Mouse (Mus musculus) frontal cortex, postnatal 10 days (tissue): Measurements from ENCODE around the gene BC037034.
A peak's percentile ranks its signal among the peaks of the same experiment; 100 is the strongest.

Experiments used
- DNase-seq, 2 experiments: peaks; one replicate each; pipeline ENCODE4 v3.0.0; 2022; ENCODE audit warnings: low spot score in 2 of 2, mixed read lengths in 1 of 2

The BC037034 gene

GRCm38 (mm10) chr5:138262001-138262400 lies 1.8 kb downstream of the BC037034 start:
- DNase-seq, result no peak

- no peak for DNase-seq
Observed at GRCm38 (mm10) chr5:138260834-138261233, 3.0 kb downstream of the BC037034 start.

GRCm38 (mm10) chr5:138260051-138260450 lies 3.8 kb downstream of the BC037034 start:
- DNase-seq, result no peak

GRCm38 (mm10) chr5:138258993-138259392 lies 4.8 kb downstream of the BC037034 start:
- DNase-seq, result no peak

GRCm38 (mm10) chr5:138258542-138258941 lies 5.3 kb downstream of the BC037034 start:
- no peak for DNase-seq

GRCm38 (mm10) chr5:138258078-138258477 lies 5.8 kb downstream of the BC037034 start:
- no peak for DNase-seq

- DNase-seq, result no peak
Observed at GRCm38 (mm10) chr5:138257585-138257978, 6.3 kb downstream of the BC037034 start.

- no peak for DNase-seq
Observed at GRCm38 (mm10) chr5:138256966-138257584, 6.8 kb downstream of the BC037034 start.

- DNase-seq, result no peak
Observed at GRCm38 (mm10) chr5:138256094-138256467, 7.8 kb downstream of the BC037034 start.

- DNase-seq, result peak; percentile 93 to 96
Observed at GRCm38 (mm10) chr5:138255353-138256093, 8.3 kb downstream of the BC037034 start, which contains the start of gene Lamtor4. Lamtor4 (plus strand) TSS chr5:138255482.

GRCm38 (mm10) chr5:138253061-138253460 lies 10.8 kb downstream of the BC037034 start:
- DNase-seq, result no peak

GRCm38 (mm10) chr5:138251144-138251543 lies 12.7 kb downstream of the BC037034 start:
- DNase-seq, result no peak

- no peak for DNase-seq
Observed at GRCm38 (mm10) chr5:138241511-138241910, 22.3 kb downstream of the BC037034 start.

GRCm38 (mm10) chr5:138234224-138234623 lies 29.6 kb downstream of the BC037034 start:
- no peak for DNase-seq

GRCm38 (mm10) chr5:138233778-138234177 lies 30.1 kb downstream of the BC037034 start:
- no peak for DNase-seq

GRCm38 (mm10) chr5:138229511-138229910 lies 34.3 kb downstream of the BC037034 start:
- DNase-seq, result no peak

- DNase-seq, result no peak
Observed at GRCm38 (mm10) chr5:138228026-138228425, 35.8 kb downstream of the BC037034 start.

GRCm38 (mm10) chr5:138227367-138227766 lies 36.5 kb downstream of the BC037034 start:
- DNase-seq, result no peak

- no peak for DNase-seq
Observed at GRCm38 (mm10) chr5:138226491-138226890, 37.3 kb downstream of the BC037034 start.

GRCm38 (mm10) chr5:138225700-138226099 lies 38.1 kb downstream of the BC037034 start, which contains the start of gene Nxpe5:
Nxpe5 (plus strand) TSS chr5:138225898.
- no peak for DNase-seq

- no peak for DNase-seq
Observed at GRCm38 (mm10) chr5:138223287-138223686, 40.5 kb downstream of the BC037034 start.

GRCm38 (mm10) chr5:138222111-138222510 lies 41.7 kb downstream of the BC037034 start:
- DNase-seq, result peak; percentile 36 to 76

- DNase-seq, result no peak
Observed at GRCm38 (mm10) chr5:138219864-138220263, 44.0 kb downstream of the BC037034 start.
